Mouse (Mus musculus) ES-Bruce4 (cell line): Measurements from ENCODE around the gene Fam98b. TPM values are rescaled to one million over a fixed set of nuclear protein-coding genes. Genes with fewer than 3 reads are reported as not detected.
A peak's percentile ranks its signal among the peaks of the same experiment; 100 is the strongest.

Source experiments
- H3K27ac ChIP-seq: 2 replicates; pipeline ENCODE4 v1.5.1; 2012; ENCODE audit warnings: low read length, inconsistent platforms; ENCODE audit not compliant: insufficient read depth
- H3K27me3 ChIP-seq: 2 replicates; pipeline ENCODE4 v1.6.1; 2012; ENCODE audit warnings: mild to moderate bottlenecking, low read length, inconsistent platforms; ENCODE audit not compliant: control insufficient read depth, poor library complexity, insufficient read depth, severe bottlenecking
- H3K36me3 ChIP-seq: 2 replicates; pipeline ENCODE4 v1.6.1; 2012; ENCODE audit warnings: inconsistent platforms, mild to moderate bottlenecking, low read length, moderate library complexity; ENCODE audit not compliant: control insufficient read depth, poor library complexity, insufficient read depth, severe bottlenecking
- H3K4me1 ChIP-seq: one replicate; pipeline ENCODE4 v1.8.1; 2011; ENCODE audit warnings: low read length; ENCODE audit not compliant: control insufficient read depth, insufficient read depth
- H3K4me3 ChIP-seq: 2 replicates; pipeline ENCODE4 v1.5.1; 2011; ENCODE audit warnings: low read depth, mild to moderate bottlenecking, low read length
- H3K9ac ChIP-seq: 2 replicates; pipeline ENCODE4 v1.6.1; 2012; ENCODE audit warnings: low read depth, mild to moderate bottlenecking, inconsistent platforms; ENCODE audit not compliant: poor library complexity, severe bottlenecking
- H3K9me3 ChIP-seq: replicated peaks from 2 replicates; pipeline ENCODE4 v1.6.1; 2012; ENCODE audit warnings: mild to moderate bottlenecking, low read length, inconsistent platforms; ENCODE audit not compliant: control insufficient read depth, poor library complexity, insufficient read depth, severe bottlenecking
- CTCF ChIP-seq: IDR thresholded peaks from one replicate; pipeline ENCODE4 v1.8.1; 2011; ENCODE audit warnings: low read depth, low read length
- EP300 ChIP-seq: IDR thresholded peaks from 2 replicates; pipeline ENCODE4 v1.6.1; 2011; ENCODE audit warnings: low read depth, low read length; ENCODE audit not compliant: insufficient read depth
- POLR2A ChIP-seq: IDR thresholded peaks from one replicate; pipeline ENCODE4 v1.8.1; 2011; ENCODE audit warnings: low read length; ENCODE audit not compliant: insufficient read depth
- polyA plus RNA-seq: library from polyadenylated mRNA; stranded (reverse); fragments of >200 nt; gene quantifications from 2 replicates; pipeline ENCODE4 v1.2.4, GENCODE M21; 2011; ENCODE audit warnings: low read depth; ENCODE audit not compliant: missing spikeins, insufficient read depth, insufficient read length

Gene Fam98b
- polyA plus RNA-seq, 1 experiment = 74.2 TPM

DNA sequence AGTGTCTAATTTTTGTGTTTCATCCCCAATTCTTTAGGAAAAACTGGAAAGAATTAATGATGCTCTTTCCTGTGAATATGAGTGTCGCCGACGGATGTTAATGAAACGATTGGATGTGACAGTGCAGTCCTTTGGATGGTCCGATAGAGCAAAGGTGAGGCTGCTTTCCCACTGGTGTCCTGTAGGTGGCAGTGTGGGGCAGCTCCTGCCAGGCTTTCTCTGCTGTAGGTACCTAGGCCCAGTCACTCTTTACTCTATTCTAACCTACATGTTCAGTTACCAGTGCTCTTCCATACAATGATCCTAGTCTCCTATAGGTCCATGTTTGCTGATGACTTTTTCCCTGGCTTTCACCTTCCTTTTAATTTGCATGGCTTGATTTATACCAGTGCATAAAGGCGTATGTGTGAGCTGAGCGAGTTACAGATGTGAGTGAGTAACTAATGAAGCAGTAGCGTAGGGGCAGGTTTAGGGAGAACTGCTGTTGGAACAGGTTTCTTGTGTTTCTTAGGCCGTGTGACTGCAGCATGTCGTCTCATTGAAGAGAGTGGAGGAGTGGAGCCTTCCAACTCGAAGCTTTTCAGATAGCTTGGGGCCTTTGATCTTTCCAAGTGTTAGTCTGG, 14.4 kb downstream of the Fam98b start:
- H3K9me3 ChIP-seq = no peaks in the 10 kb centered on the region
- H3K4me3 ChIP-seq = no peak overlapping the region
- peaks cover 15% of the 10 kb centered on the region for H3K36me3 ChIP-seq
- H3K4me1 ChIP-seq = no peaks in the 10 kb centered on the region
- no peak overlapping the region for H3K27ac ChIP-seq
- no peak for TF ChIP-seq EP300
- TF ChIP-seq CTCF = peak; percentile 95
- no peak overlapping the region for H3K9ac ChIP-seq
- no peaks in the 10 kb centered on the region for H3K27me3 ChIP-seq

DNA sequence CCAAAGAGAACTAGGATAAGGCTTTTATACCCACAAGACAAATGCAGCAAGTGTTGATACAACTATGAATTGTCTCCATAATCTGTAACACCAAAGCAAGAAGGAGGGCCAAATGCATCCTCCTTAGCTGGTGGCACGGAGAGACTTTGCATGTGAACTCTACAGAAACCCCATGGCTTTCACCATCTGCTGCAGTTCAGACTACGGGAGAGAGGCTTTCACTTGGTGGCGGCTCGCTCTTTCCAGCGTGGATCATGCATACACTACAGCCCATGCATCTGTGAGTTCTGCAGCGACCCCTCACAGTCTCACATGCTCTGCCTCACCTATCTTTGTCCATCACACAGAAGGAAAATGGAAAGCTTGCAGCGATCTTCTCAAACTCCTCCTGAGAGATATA, 38.8 kb downstream of the Fam98b start:
- no peaks in the 10 kb centered on the region for H3K36me3 ChIP-seq
- H3K4me1 ChIP-seq = no peaks in the 10 kb centered on the region
- H3K4me3 ChIP-seq = no peak overlapping the region
- no peak overlapping the region for H3K27ac ChIP-seq
- TF ChIP-seq CTCF = no peak
- no peak for TF ChIP-seq POLR2A
- TF ChIP-seq EP300 = no peak
- H3K27me3 ChIP-seq = no peaks in the 10 kb centered on the region
- no peaks in the 10 kb centered on the region for H3K9me3 ChIP-seq
- H3K9ac ChIP-seq = no peak overlapping the region

DNA sequence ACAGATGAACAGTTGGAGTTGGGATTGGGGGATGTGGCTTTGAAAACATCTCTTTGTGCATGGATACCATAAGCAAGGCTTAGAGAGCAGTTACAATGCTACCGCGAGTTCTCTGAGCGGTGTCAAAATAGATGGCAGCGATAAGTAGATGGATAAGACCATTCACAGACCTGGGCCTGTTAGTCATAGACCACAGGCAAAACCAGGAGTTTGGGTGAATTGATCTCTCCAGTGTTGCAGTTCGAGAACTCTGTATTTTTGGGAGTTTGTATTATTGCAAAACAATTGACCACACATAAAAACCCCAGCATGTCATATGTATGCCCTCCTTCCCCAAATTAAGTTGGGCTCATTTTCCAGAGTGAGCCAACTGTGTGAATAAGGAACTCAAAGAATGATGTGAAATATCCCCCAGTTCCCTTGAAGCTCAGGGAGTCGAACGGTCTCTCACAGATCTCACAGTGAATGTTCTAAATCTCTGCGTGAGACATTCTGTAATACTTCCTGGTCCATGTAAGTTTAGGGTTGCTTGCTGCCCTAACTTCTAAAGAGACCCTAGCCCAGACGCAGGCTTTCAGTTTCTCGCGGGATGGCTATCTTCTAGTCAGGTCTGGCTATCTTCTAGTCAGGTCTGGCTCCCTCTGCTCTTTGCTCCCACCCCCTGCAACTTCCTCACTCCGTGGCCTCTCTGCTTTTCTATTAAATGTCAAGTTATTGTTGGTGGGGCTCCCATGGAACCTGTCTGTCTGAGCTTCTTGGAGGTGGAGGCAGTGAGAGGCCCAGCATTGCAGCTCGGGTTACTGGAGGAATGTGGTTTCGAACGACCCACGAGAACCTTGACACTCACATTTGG, 50.3 kb downstream of the Fam98b start:
- no peaks in the 10 kb centered on the region for H3K36me3 ChIP-seq
- H3K9ac ChIP-seq = no peak overlapping the region
- no peaks in the 10 kb centered on the region for H3K9me3 ChIP-seq
- H3K4me1 ChIP-seq = no peaks in the 10 kb centered on the region
- TF ChIP-seq CTCF (no peak), EP300 (no peak), POLR2A (no peak)
- no peaks in the 10 kb centered on the region for H3K27me3 ChIP-seq
- H3K4me3 ChIP-seq = no peak overlapping the region
- no peak overlapping the region for H3K27ac ChIP-seq

DNA sequence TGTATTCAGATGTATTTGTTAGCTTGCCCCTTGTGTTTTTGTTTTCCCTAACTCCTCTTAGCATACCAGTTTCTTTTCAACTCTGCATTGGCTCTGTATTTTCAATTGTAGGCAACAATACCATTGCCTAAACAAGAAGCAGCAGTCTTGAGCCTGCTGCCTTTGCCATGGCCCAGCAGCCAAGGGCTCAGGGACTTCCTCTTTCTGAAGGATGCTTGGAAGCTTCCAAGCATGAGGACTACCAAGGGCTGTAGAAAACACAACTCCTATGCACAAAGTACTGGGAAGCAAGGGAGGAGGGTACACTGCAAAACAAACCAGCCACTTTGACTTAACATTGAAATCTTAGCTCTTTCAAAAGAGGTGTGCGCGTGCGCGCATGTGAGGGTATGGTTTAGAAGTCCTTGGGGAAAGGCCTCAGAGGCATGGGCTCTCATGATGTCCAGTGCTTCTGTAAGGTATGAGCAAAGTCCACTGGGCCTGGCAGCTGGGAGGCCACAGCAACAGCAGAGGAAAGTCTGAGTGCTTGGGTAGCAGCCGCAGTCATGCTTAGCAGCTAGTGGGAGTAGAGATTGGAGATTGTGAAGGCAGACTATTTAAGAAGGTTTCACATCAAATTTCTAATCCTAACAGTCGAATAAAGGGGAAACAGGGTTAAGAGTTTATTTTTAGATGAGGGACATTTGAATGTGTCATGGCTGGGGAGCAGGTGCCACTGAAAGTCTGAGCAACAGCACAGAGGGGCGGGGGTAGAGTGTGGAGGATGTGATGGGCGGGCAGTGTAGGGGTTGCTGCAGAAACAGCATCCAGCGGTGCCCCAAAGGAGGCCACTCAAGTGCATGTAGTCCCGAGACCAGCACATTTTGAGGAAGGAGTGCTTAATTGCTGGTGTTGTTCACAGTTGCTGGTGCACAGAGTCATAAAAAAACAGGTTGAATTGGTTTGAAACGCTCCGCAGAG, 54.1 kb downstream of the Fam98b start:
- H3K9ac ChIP-seq = no peak overlapping the region
- no peaks in the 10 kb centered on the region for H3K9me3 ChIP-seq
- no peak overlapping the region for H3K4me3 ChIP-seq
- no peaks in the 10 kb centered on the region for H3K27me3 ChIP-seq
- no peaks in the 10 kb centered on the region for H3K4me1 ChIP-seq
- H3K27ac ChIP-seq = no peak overlapping the region
- TF ChIP-seq EP300 (no peak), POLR2A (no peak), CTCF (no peak)
- no peaks in the 10 kb centered on the region for H3K36me3 ChIP-seq

DNA sequence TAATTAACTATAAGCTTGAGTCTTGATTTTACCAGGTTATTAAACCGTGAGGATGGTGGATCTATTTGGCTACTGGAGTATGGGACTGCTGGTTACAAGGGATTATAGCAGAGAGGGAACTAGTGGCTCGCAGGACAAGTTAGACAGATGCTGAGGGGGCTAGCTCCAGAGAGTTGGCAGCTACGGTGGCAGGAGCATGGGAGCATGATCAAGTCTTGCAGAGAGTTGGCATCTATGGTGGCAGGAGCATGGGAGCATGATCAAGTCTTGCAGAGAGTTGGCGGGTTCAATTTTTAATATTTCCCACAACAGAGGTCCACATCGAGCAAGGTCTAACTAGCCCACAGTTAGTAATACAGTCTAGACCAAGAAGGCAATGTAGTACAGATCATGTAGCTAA, 55.4 kb downstream of the Fam98b start:
- Histone ChIP-seq H3K9ac (no peak overlapping the region), H3K4me1 (no peaks in the 10 kb centered on the region), H3K4me3 (no peak overlapping the region), H3K9me3 (no peaks in the 10 kb centered on the region), H3K27me3 (no peaks in the 10 kb centered on the region), H3K36me3 (no peaks in the 10 kb centered on the region), H3K27ac (no peak overlapping the region)
- no peak for TF ChIP-seq CTCF
- TF ChIP-seq EP300 = no peak
- no peak for TF ChIP-seq POLR2A
